Mouse (Mus musculus): Measurements from ENCODE around the gene Prkab1.

DNA sequence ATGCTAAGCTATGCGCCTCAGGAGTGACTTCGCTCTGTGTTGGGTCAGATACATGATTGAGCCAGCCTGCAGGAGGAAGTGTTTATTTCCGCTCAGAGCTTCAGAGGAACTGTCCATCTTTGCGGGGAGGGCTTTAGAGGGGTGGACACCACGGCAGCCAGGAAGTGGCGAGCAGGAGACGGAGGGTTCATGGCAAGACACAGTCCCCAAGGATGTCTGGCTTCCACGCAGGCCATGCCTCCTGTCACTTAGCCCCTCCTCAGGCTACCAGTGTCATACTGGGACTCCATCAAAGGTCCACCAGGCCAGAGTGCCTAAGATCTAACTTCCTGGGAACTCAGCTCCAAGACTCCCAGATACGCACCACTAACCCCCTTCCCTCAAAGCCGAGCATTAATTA lies 46.6 kb downstream of the Prkab1 start:
- TF ChIP-seq GATA1 (IDR thresholded peaks at IDR 0.05; ENCODE audit: borderline replicate concordance, low read length): no peak
- TF ChIP-seq FLI1 (IDR thresholded peaks at IDR 0.05; ENCODE audit: low read length): no peak

All from megakaryocyte, embryonic 14.5 days (primary cell).